Comparison of ENCODE assay signal across 11 mouse cellular contexts in the genomic region with DNA sequence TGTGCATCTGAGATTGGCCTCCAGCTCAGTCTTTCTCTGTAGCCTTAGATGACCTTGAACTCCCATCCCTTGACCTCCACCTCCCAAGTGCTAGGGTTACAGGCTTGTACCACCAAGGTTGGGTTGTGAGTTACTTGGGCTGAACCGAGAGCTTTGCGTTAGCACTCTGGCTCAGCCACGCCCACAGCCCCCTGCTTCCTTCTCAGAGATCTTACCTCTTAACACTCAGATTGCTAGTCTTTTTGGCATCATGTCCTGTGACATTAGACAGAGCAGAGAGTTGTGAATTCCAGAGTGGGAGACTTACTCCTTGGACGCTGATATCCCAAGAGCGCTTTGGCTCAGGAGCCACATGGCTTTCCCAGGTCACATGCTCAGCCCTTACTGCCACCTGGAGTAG. TPM values are rescaled to one million over a fixed set of nuclear protein-coding genes. Genes with fewer than 3 reads are reported as not detected.
A peak's percentile ranks its signal among the peaks of the same experiment; 100 is the strongest.
DNase-seq lines count a peak whose midpoint lies in the region; ATAC-seq and TF ChIP-seq lines count a peak whose summit lies in the region.
"Had no signal": no experiment of that assay in that cellular context is flagged by ENCODE, and none has a peak within 500 bp of the region (broad histone marks: within the 10 kb centered on the region; RNA-seq: fewer than 3 reads in every experiment).

No protein-coding gene starts in this region.

- WGBS in embryonic facial prominence, embryonic 14.5 days = 49% methylated on average over 5 of the region's 5 CpGs
- WGBS in intestine, embryonic 14.5 days = 51% methylated on average over 5 of the region's 5 CpGs
- 70% methylated on average over 5 of the region's 5 CpGs for WGBS in neural tube, embryonic 12.5 days

- H3K27ac ChIP-seq in layer of hippocampus, adult 2 months = peak overlapping the region; percentile 90; the same call in 1 of the 2 replicates
- H3K27ac ChIP-seq in embryonic facial prominence, embryonic 14.5 days (replicated peaks; ENCODE audit: low read depth, low read length) = no peak overlapping the region
- no peak overlapping the region for H3K27ac ChIP-seq in intestine, embryonic 14.5 days (ENCODE audit: low read depth)
- no peak overlapping the region for H3K27ac ChIP-seq in neural tube, embryonic 12.5 days

- 0 out of 2 replicates have a peak overlapping the region, but pooled peaks have one; percentile 81 for H3K9ac ChIP-seq in embryonic facial prominence, embryonic 14.5 days (ENCODE audit: low read depth, low read length)
- H3K9ac ChIP-seq in intestine, embryonic 14.5 days (ENCODE audit: low read length) = no peak overlapping the region
- peak overlapping the region; percentile 69; the same call in 1 of the 2 replicates for H3K9ac ChIP-seq in neural tube, embryonic 12.5 days

- peaks cover 14% of the 10 kb centered on the region for H3K4me1 ChIP-seq in embryonic facial prominence, embryonic 14.5 days (ENCODE audit: control insufficient read depth, insufficient read depth, low read length)
- peaks cover 16% of the 10 kb centered on the region for H3K4me1 ChIP-seq in intestine, embryonic 14.5 days (replicated peaks; ENCODE audit: control insufficient read depth, insufficient read depth, low read length)
- peaks cover 12% of the 10 kb centered on the region for H3K4me1 ChIP-seq in neural tube, embryonic 12.5 days

- DNase-seq in layer of hippocampus, adult 2 months (ENCODE audit: low spot score in 2 of 2) = no peak
- no peak for DNase-seq in layer of hippocampus, postnatal 36 days
- no peak for DNase-seq in embryonic facial prominence, embryonic 14.5 days (ENCODE audit: low spot score)
- no peak for DNase-seq in intestine, embryonic 14.5 days (ENCODE audit: low spot score)
- DNase-seq in embryo, embryonic 9.5 days (ENCODE audit: extremely low spot score) = no peak
- no peak for DNase-seq in right cerebral cortex, postnatal 36 days (ENCODE audit: low spot score in 2 of 2)
- no peak for DNase-seq in adrenal gland, postnatal 14 days
- DNase-seq: kidney, adult 8-10 months had no signal

- H3K9me3 ChIP-seq in embryonic facial prominence, embryonic 14.5 days (ENCODE audit: control insufficient read depth, low read length) = no peaks in the 10 kb centered on the region
- no peaks in the 10 kb centered on the region for H3K9me3 ChIP-seq in intestine, embryonic 14.5 days (ENCODE audit: control insufficient read depth, low read length)
- H3K9me3 ChIP-seq in neural tube, embryonic 12.5 days = no peaks in the 10 kb centered on the region

- ATAC-seq in embryonic facial prominence, embryonic 14.5 days (ENCODE audit: low read depth) = no peak
- no peak for ATAC-seq in intestine, embryonic 14.5 days (replicated peaks; ENCODE audit: low FRiP score, low TSS enrichment, low read depth)
- ATAC-seq in neural tube, embryonic 12.5 days (ENCODE audit: low FRiP score, low read depth) = no peak

- peaks cover 25% of the 10 kb centered on the region for H3K36me3 ChIP-seq in embryonic facial prominence, embryonic 14.5 days (ENCODE audit: control insufficient read depth, insufficient read depth, low read length)
- H3K36me3 ChIP-seq in intestine, embryonic 14.5 days (ENCODE audit: control insufficient read depth, insufficient read depth, low read length) = peaks cover 24% of the 10 kb centered on the region
- H3K36me3 ChIP-seq in neural tube, embryonic 12.5 days = peaks cover 21% of the 10 kb centered on the region

- H3K27me3 ChIP-seq in embryonic facial prominence, embryonic 14.5 days (replicated peaks; ENCODE audit: control insufficient read depth, insufficient read depth, low read length) = no peaks in the 10 kb centered on the region
- H3K27me3 ChIP-seq in intestine, embryonic 14.5 days (replicated peaks; ENCODE audit: control insufficient read depth, insufficient read depth, low read length) = no peaks in the 10 kb centered on the region
- H3K27me3 ChIP-seq in neural tube, embryonic 12.5 days (replicated peaks) = no peaks in the 10 kb centered on the region

- TF ChIP-seq CTCF in layer of hippocampus, adult 2 months (conservative IDR thresholded peaks at IDR 0.05) = no peak

- peak overlapping the region; percentile 68 for H3K4me2 ChIP-seq in embryonic facial prominence, embryonic 14.5 days (ENCODE audit: low read depth, low read length)
- H3K4me2 ChIP-seq in intestine, embryonic 14.5 days (ENCODE audit: low read length) = peak overlapping the region; percentile 94
- peak overlapping the region; percentile 86 for H3K4me2 ChIP-seq in neural tube, embryonic 12.5 days (replicated peaks)

- peak overlapping the region; percentile 86 for H3K4me3 ChIP-seq in layer of hippocampus, adult 2 months
- peak overlapping the region; percentile 74 for H3K4me3 ChIP-seq in embryonic facial prominence, embryonic 14.5 days (ENCODE audit: low read depth, low read length)
- H3K4me3 ChIP-seq in intestine, embryonic 14.5 days (ENCODE audit: low read depth, low read length) = no peak overlapping the region
- H3K4me3 ChIP-seq in neural tube, embryonic 12.5 days = no peak overlapping the region

RNA-seq across cellular contexts. Expression of gene Smim11, which starts 1.4 kb away (rescaled TPM):
- total RNA-seq in layer of hippocampus, adult 2 months (2021) = 10 to 100 TPM; 19.2 to 20.4 TPM
- 10 to 100 TPM; 20.2 to 21.4 TPM for total RNA-seq in layer of hippocampus, postnatal 36 days (2021)
- polyA plus RNA-seq in embryonic facial prominence, embryonic 14.5 days (2014; fragmentation: Nextera tagmentation; extraction: Ambion mirVana) = 131 and 155 TPM in 2 replicates
- polyA plus RNA-seq in intestine, embryonic 14.5 days (2014; fragmentation: Nextera tagmentation; extraction: Ambion mirVana) = 130 and 134 TPM in 2 replicates
- 106 and 109 TPM in 2 replicates for polyA plus RNA-seq in neural tube, embryonic 12.5 days (2016; fragmentation: Nextera tagmentation; extraction: Ambion mirVana)
- total RNA-seq in adrenal gland, postnatal 14 days (2021) = 63.6 and 68.8 TPM in 2 replicates

RNA-seq across cellular contexts. Expression of gene Kcne2, which starts 10.3 kb away (rescaled TPM):
- total RNA-seq in layer of hippocampus, adult 2 months (2021) = under 1 TPM in 1 of 2 experiments, not detected in 1; 0.82 TPM
- 1 to 10 TPM in 1 of 2 experiments, not detected in 1; 1.3 TPM for total RNA-seq in layer of hippocampus, postnatal 36 days (2021)
- polyA plus RNA-seq in embryonic facial prominence, embryonic 14.5 days (2014; fragmentation: Nextera tagmentation; extraction: Ambion mirVana) = 0.12 and 2.3 TPM in 2 replicates
- polyA plus RNA-seq in intestine, embryonic 14.5 days (2014; fragmentation: Nextera tagmentation; extraction: Ambion mirVana) = 0.18 and 0.22 TPM in 2 replicates
- polyA plus RNA-seq in neural tube, embryonic 12.5 days (2016; fragmentation: Nextera tagmentation; extraction: Ambion mirVana) = 0.28 and 0.33 TPM in 2 replicates
- total RNA-seq in adrenal gland, postnatal 14 days (2021) = not detected in 2 replicates
- total RNA-seq: adrenal gland, postnatal 4 days had no signal
- polyA plus RNA-seq: spleen, adult 2 months had no signal

RNA-seq across cellular contexts. Expression of gene Fam243, which starts 18.7 kb away (rescaled TPM):
- not detected for total RNA-seq in layer of hippocampus, adult 2 months (2021)
- total RNA-seq in layer of hippocampus, postnatal 36 days (2021) = not detected
- polyA plus RNA-seq in embryonic facial prominence, embryonic 14.5 days (2014; fragmentation: Nextera tagmentation; extraction: Ambion mirVana) = not detected in 2 replicates
- polyA plus RNA-seq in intestine, embryonic 14.5 days (2014; fragmentation: Nextera tagmentation; extraction: Ambion mirVana) = not detected in 2 replicates
- not detected in 2 replicates for polyA plus RNA-seq in neural tube, embryonic 12.5 days (2016; fragmentation: Nextera tagmentation; extraction: Ambion mirVana)
- total RNA-seq in adrenal gland, postnatal 14 days (2021) = not detected in 2 replicates
- polyA plus RNA-seq: spleen, adult 2 months had no signal

RNA-seq across cellular contexts. Expression of gene Kcne1, which starts 56.8 kb away (rescaled TPM):
- not detected for total RNA-seq in layer of hippocampus, adult 2 months (2021)
- not detected for total RNA-seq in layer of hippocampus, postnatal 36 days (2021)
- polyA plus RNA-seq in embryonic facial prominence, embryonic 14.5 days (2014; fragmentation: Nextera tagmentation; extraction: Ambion mirVana) = 0.21 TPM in 1 of 2 replicates, not detected in the other
- polyA plus RNA-seq in intestine, embryonic 14.5 days (2014; fragmentation: Nextera tagmentation; extraction: Ambion mirVana) = 0.32 TPM in 1 of 2 replicates, not detected in the other
- not detected in 2 replicates for polyA plus RNA-seq in neural tube, embryonic 12.5 days (2016; fragmentation: Nextera tagmentation; extraction: Ambion mirVana)
- not detected in 2 replicates for total RNA-seq in adrenal gland, postnatal 14 days (2021)
- polyA plus RNA-seq: spleen, adult 2 months had no signal

Comparison
In these comparisons a context has a peak if more than half of its experiments do, and no peak if none do; other contexts are left out.
1. H3K4me3 ChIP-seq: peak in layer of hippocampus, adult 2 months (single experiment) and embryonic facial prominence, embryonic 14.5 days (single experiment); none in intestine, embryonic 14.5 days (single experiment) and neural tube, embryonic 12.5 days (single experiment).
2. Peak in every context shown above with its lines, with median percentiles within 50 percentile points of each other: H3K4me2 ChIP-seq.